Mouse (Mus musculus): ENCODE results near the gene Jsrp1. TPM values are rescaled to one million over a fixed set of nuclear protein-coding genes. Genes with fewer than 3 reads are reported as not detected.

Gene Jsrp1
- polyA plus RNA-seq, 1 experiment from 2014 or later = 10.0 TPM

DNA sequence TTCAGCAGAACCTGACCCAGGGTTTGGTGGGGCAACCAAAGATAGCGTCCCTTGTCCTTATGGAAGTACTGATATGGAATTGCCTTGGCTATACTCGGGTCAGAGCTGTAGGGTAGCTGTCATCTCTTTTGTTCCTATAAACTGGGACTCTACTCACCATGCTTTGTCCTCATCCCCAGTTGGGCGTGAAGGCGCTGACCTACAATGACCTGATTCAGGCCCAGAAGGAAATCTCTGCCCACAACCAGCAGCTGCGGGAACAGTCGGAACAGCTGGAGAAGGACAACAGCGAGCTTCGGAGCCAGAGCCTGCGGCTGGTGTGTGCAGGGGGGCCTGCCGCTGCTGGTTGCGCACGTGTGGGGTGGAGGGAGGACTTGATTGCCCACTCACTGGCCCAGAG, 28.4 kb downstream of the Jsrp1 start:
- 87% methylated on average over 12 of the region's 12 CpGs for WGBS
- Histone ChIP-seq H3K9ac (no peak overlapping the region), H3K4me1 (no peaks in the 10 kb centered on the region), H3K4me3 (replicated peaks) (no peak overlapping the region), H3K4me2 (replicated peaks) (no peak overlapping the region), H3K27me3 (no peaks in the 10 kb centered on the region), H3K27ac (replicated peaks) (no peak overlapping the region), H3K9me3 (replicated peaks) (no peaks in the 10 kb centered on the region), H3K36me3 (peaks cover 97% of the 10 kb centered on the region)
- no peak for ATAC-seq (ENCODE audit: insufficient number of reproducible peaks, low FRiP score, low TSS enrichment, low read depth)

GRCm38 (mm10) chr10:80784302-80784701, 29.0 kb downstream of the Jsrp1 start:
- WGBS = 98% methylated on average over 2 of the region's 2 CpGs
- ATAC-seq (ENCODE audit: insufficient number of reproducible peaks, low FRiP score, low TSS enrichment, low read depth) = no peak
- H3K27ac ChIP-seq (replicated peaks) = no peak overlapping the region
- H3K27me3 ChIP-seq = no peaks in the 10 kb centered on the region
- no peaks in the 10 kb centered on the region for H3K4me1 ChIP-seq
- H3K9ac ChIP-seq = no peak overlapping the region
- no peak overlapping the region for H3K4me2 ChIP-seq (replicated peaks)
- H3K36me3 ChIP-seq = peaks cover 99% of the 10 kb centered on the region
- H3K4me3 ChIP-seq (replicated peaks) = no peak overlapping the region
- no peaks in the 10 kb centered on the region for H3K9me3 ChIP-seq (replicated peaks)

- Histone ChIP-seq H3K36me3 (peaks cover 97% of the 10 kb centered on the region), H3K9ac (no peak overlapping the region), H3K4me2 (replicated peaks) (no peak overlapping the region), H3K4me3 (replicated peaks) (no peak overlapping the region), H3K4me1 (peaks cover 16% of the 10 kb centered on the region), H3K9me3 (replicated peaks) (no peaks in the 10 kb centered on the region), H3K27me3 (no peaks in the 10 kb centered on the region), H3K27ac (replicated peaks) (no peak overlapping the region)
- ATAC-seq (ENCODE audit: insufficient number of reproducible peaks, low FRiP score, low TSS enrichment, low read depth) = no peak
Measured at GRCm38 (mm10) chr10:80779565-80779964, 33.7 kb downstream of the Jsrp1 start.

DNA sequence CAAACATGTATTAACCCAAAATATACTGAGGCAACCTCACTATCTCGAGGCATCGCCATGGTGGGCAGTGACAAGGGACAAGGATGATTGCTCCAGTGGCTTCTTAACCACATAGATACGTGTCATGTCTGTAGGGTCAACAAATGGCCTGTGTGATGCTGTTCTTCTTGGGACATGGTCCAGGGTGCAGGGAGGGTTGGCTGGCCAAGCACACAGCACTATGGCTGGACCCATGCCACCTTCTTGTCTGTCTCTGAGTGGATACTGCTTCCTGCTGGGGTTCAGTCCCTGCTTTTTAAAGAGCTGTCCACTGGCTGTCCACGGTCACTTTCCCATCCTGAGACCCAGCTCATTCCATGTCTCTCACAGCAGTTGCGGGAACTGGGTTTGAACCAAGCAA, 36.2 kb downstream of the Jsrp1 start:
- H3K36me3 ChIP-seq = peaks cover 93% of the 10 kb centered on the region
- H3K4me2 ChIP-seq (replicated peaks) = no peak overlapping the region
- peaks cover 32% of the 10 kb centered on the region for H3K4me1 ChIP-seq
- 85% methylated on average over 5 of the region's 5 CpGs for WGBS
- H3K27ac ChIP-seq (replicated peaks) = no peak overlapping the region
- no peak for ATAC-seq (ENCODE audit: insufficient number of reproducible peaks, low FRiP score, low TSS enrichment, low read depth)
- H3K4me3 ChIP-seq (replicated peaks) = no peak overlapping the region
- no peaks in the 10 kb centered on the region for H3K9me3 ChIP-seq (replicated peaks)
- no peak overlapping the region for H3K9ac ChIP-seq
- H3K27me3 ChIP-seq = no peaks in the 10 kb centered on the region

- Histone ChIP-seq H3K27ac (replicated peaks) (no peak overlapping the region), H3K4me3 (replicated peaks) (no peak overlapping the region), H3K9me3 (replicated peaks) (no peaks in the 10 kb centered on the region), H3K9ac (no peak overlapping the region), H3K4me1 (peaks cover 32% of the 10 kb centered on the region), H3K27me3 (no peaks in the 10 kb centered on the region), H3K36me3 (peaks cover 93% of the 10 kb centered on the region), H3K4me2 (replicated peaks) (no peak overlapping the region)
- WGBS = 70% methylated on average over 6 of the region's 6 CpGs
- no peak for ATAC-seq (ENCODE audit: insufficient number of reproducible peaks, low FRiP score, low TSS enrichment, low read depth)
Measured at GRCm38 (mm10) chr10:80776358-80776869, 36.9 kb downstream of the Jsrp1 start.

- Histone ChIP-seq H3K4me1 (peaks cover 32% of the 10 kb centered on the region), H3K27me3 (no peaks in the 10 kb centered on the region), H3K36me3 (peaks cover 93% of the 10 kb centered on the region), H3K9me3 (replicated peaks) (no peaks in the 10 kb centered on the region), H3K4me2 (replicated peaks) (no peak overlapping the region), H3K9ac (no peak overlapping the region), H3K27ac (replicated peaks) (no peak overlapping the region), H3K4me3 (replicated peaks) (no peak overlapping the region)
- 83% methylated on average over 4 of the region's 4 CpGs for WGBS
- ATAC-seq (ENCODE audit: insufficient number of reproducible peaks, low FRiP score, low TSS enrichment, low read depth) = no peak
Measured at GRCm38 (mm10) chr10:80775731-80776130, 37.6 kb downstream of the Jsrp1 start.

- H3K9me3 ChIP-seq (replicated peaks) = no peaks in the 10 kb centered on the region
- ATAC-seq (ENCODE audit: insufficient number of reproducible peaks, low FRiP score, low TSS enrichment, low read depth) = no peak
- H3K4me2 ChIP-seq (replicated peaks) = no peak overlapping the region
- peaks cover 94% of the 10 kb centered on the region for H3K36me3 ChIP-seq
- H3K4me3 ChIP-seq (replicated peaks) = no peak overlapping the region
- H3K4me1 ChIP-seq = peaks cover 32% of the 10 kb centered on the region
- H3K27ac ChIP-seq (replicated peaks) = peak overlapping the region; percentile 77; the same call in 1 of the 2 replicates
- no peak overlapping the region for H3K9ac ChIP-seq
- 88% methylated on average over 4 of the region's 4 CpGs for WGBS
- H3K27me3 ChIP-seq = no peaks in the 10 kb centered on the region
Measured at GRCm38 (mm10) chr10:80774981-80775380, 38.3 kb downstream of the Jsrp1 start.

DNA sequence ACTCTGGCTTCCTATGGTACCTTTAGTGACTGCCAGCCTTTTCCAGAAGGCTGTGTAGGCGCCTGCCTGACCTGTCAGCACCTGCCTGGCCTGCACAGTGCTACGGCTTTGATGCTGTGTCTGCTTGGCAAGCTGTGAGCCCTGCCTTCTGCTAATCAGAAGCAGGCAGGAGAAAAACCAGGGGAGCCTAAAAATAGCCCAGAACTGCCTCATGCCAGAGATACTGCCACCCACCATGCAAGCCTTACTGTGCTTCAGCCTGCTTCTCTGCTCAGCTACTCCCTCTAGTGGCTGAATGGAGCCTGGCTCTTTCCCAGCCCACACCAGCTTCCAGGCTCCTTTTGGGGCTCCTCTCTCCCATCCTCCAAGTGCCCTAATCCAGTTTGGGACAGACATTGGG, 38.7 kb downstream of the Jsrp1 start:
- peaks cover 94% of the 10 kb centered on the region for H3K36me3 ChIP-seq
- H3K27me3 ChIP-seq = no peaks in the 10 kb centered on the region
- peak overlapping the region; percentile 77 for H3K27ac ChIP-seq (replicated peaks)
- no peak overlapping the region for H3K9ac ChIP-seq
- H3K9me3 ChIP-seq (replicated peaks) = no peaks in the 10 kb centered on the region
- 9% methylated on average over 2 of the region's 2 CpGs for WGBS
- no peak overlapping the region for H3K4me3 ChIP-seq (replicated peaks)
- peak; percentile 73 for ATAC-seq (ENCODE audit: insufficient number of reproducible peaks, low FRiP score, low TSS enrichment, low read depth)
- peaks cover 32% of the 10 kb centered on the region for H3K4me1 ChIP-seq
- no peak overlapping the region for H3K4me2 ChIP-seq (replicated peaks)

DNA sequence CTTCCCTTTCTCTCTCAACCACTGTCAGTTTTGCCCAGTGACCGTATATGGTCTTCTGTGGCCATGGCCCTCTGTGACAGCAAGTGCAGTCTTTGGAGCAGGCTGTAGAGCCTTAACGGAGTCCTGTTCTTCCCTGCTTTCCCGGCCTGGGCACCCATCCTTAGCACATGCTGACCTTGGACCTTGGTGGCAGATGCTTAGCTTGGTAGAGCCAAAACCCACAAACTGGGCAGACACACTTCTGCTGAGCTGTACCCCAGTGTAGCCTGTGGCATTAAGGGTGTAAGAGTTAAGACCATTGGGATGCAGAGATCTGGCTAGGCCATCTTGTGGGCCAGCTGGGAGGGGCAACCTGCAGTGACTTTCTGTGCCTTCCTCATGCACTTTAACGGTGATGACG, 39.5 kb downstream of the Jsrp1 start:
- 76% methylated on average over 5 of the region's 5 CpGs for WGBS
- no peak overlapping the region for H3K9ac ChIP-seq
- H3K27ac ChIP-seq (replicated peaks) = peak overlapping the region; percentile 77

GRCm38 (mm10) chr10:80768365-80768764, 44.9 kb downstream of the Jsrp1 start:
- H3K27me3 ChIP-seq = no peaks in the 10 kb centered on the region
- H3K4me3 ChIP-seq (replicated peaks) = no peak overlapping the region
- peaks cover 6% of the 10 kb centered on the region; the same call in 1 of the 2 replicates for H3K4me1 ChIP-seq
- H3K9ac ChIP-seq = no peak overlapping the region
- H3K4me2 ChIP-seq (replicated peaks) = no peak overlapping the region
- no peaks in the 10 kb centered on the region for H3K9me3 ChIP-seq (replicated peaks)
- H3K36me3 ChIP-seq = peaks cover 77% of the 10 kb centered on the region
- no peak overlapping the region for H3K27ac ChIP-seq (replicated peaks)
- no peak for ATAC-seq (ENCODE audit: insufficient number of reproducible peaks, low FRiP score, low TSS enrichment, low read depth)
- 85% methylated on average over 6 of the region's 6 CpGs for WGBS

More for the DNA sequence above, 39.5 kb downstream of the Jsrp1 start:
- H3K36me3 ChIP-seq = peaks cover 91% of the 10 kb centered on the region
- H3K27me3 ChIP-seq = no peaks in the 10 kb centered on the region
- H3K4me1 ChIP-seq = peaks cover 32% of the 10 kb centered on the region
- H3K4me2 ChIP-seq (replicated peaks) = no peak overlapping the region
- H3K9me3 ChIP-seq (replicated peaks) = no peaks in the 10 kb centered on the region
- no peak overlapping the region for H3K4me3 ChIP-seq (replicated peaks)
- no peak for ATAC-seq (ENCODE audit: insufficient number of reproducible peaks, low FRiP score, low TSS enrichment, low read depth)

- H3K4me2 ChIP-seq (replicated peaks) = no peak overlapping the region
- peaks cover 56% of the 10 kb centered on the region for H3K36me3 ChIP-seq
- no peaks in the 10 kb centered on the region for H3K9me3 ChIP-seq (replicated peaks)
- 0 out of 2 replicates have a peak, but pooled peaks cover 4% of the 10 kb centered on the region for H3K4me1 ChIP-seq
- H3K9ac ChIP-seq = no peak overlapping the region
- WGBS = 69% methylated on average over 10 of the region's 10 CpGs
- H3K27me3 ChIP-seq = no peaks in the 10 kb centered on the region
- no peak overlapping the region for H3K27ac ChIP-seq (replicated peaks)
- H3K4me3 ChIP-seq (replicated peaks) = no peak overlapping the region
- ATAC-seq (ENCODE audit: insufficient number of reproducible peaks, low FRiP score, low TSS enrichment, low read depth) = no peak
Measured at GRCm38 (mm10) chr10:80766161-80766815, 47.0 kb downstream of the Jsrp1 start.

DNA sequence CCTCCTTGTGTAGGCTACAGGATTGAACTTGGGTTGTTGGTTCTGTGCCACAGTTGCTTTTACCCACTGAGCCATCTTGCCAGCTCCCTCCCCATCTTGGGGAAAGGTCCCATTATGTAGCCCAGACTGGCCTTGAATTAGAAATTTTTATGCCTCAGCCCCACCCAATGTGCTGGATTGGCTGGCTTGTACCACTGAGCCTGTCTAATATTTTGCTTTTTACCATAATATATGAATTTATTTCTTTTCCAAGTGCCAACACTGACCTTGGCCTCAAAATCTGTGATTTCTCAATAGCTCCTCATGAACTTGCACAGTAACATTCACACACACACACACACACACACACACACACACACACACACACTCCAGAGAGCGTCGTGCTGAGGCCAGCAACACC, 47.6 kb downstream of the Jsrp1 start:
- Histone ChIP-seq H3K36me3 (peaks cover 51% of the 10 kb centered on the region), H3K4me2 (replicated peaks) (no peak overlapping the region), H3K27ac (replicated peaks) (no peak overlapping the region), H3K4me1 (peaks cover 10% of the 10 kb centered on the region; the same call in 1 of the 2 replicates), H3K9ac (no peak overlapping the region), H3K27me3 (no peaks in the 10 kb centered on the region), H3K4me3 (replicated peaks) (no peak overlapping the region), H3K9me3 (replicated peaks) (no peaks in the 10 kb centered on the region)
- 73% methylated on average over 2 of the region's 2 CpGs for WGBS
- no peak for ATAC-seq (ENCODE audit: insufficient number of reproducible peaks, low FRiP score, low TSS enrichment, low read depth)
